Mouse (Mus musculus): Measurements from ENCODE around the gene Taf3.

The Taf3 gene

DNA sequence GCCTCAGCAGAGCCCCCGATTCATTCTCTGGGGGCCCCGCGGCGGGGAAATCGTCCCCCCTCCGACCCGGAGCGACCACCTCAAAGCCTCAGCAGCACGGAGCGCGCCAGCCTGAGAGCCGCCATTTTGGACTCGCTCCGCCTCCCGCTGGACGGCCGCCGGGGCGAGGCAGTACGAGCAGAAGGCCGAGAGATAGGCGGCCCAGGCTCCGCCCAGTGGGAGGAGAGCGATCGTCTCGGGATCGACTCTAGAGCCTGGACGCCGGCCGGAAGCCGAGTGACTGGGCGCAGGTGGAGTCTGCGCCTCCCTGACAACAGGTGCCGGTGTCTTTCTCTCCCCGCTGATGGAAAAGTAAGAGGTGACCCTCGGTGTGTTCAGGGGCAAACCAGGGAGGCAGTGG, at the start of gene Taf3:
TSS of gene Taf3 (minus strand) at position 136 of the 400 bp plus-strand sequence.
- peak; percentile 89 for DNase-seq (ENCODE audit: low read depth)

DNA sequence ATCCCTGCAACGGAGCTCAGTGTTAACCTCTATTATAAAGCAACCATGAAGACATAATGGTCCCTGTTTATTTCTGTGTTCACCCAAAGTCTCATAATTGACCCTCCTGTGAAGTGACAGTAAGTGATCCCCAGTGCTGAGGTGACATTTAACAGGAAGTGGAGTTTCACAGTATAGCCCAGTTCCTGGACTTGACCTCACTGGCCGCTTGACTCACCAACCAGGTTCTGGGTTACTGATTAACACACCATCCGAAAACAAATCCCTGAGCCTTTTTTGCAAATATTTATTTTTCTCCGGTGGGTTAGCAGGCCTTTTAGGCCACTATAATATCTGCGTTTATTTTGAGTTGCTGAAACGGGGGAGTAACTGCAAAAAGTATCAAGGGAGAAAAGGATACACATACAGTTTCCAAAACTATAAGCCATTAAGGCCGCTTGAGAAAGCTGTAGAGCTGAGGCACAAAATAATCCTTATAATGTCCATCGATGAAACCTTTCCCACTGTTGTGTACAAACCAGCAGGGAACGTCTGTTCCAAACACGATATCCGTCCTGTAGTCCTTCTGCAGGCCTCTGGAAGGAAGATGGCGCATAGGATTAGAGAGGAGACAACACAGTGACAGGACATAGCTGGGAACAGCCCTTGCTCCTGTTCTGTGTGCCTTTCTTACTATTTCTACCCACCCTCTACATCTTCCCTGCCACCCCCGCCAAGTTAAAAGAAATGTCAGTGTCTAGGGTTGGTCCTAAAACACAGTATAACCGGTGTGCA, 46.1 kb upstream of the Taf3 start:
- DNase-seq (ENCODE audit: low read depth): no peak

DNA sequence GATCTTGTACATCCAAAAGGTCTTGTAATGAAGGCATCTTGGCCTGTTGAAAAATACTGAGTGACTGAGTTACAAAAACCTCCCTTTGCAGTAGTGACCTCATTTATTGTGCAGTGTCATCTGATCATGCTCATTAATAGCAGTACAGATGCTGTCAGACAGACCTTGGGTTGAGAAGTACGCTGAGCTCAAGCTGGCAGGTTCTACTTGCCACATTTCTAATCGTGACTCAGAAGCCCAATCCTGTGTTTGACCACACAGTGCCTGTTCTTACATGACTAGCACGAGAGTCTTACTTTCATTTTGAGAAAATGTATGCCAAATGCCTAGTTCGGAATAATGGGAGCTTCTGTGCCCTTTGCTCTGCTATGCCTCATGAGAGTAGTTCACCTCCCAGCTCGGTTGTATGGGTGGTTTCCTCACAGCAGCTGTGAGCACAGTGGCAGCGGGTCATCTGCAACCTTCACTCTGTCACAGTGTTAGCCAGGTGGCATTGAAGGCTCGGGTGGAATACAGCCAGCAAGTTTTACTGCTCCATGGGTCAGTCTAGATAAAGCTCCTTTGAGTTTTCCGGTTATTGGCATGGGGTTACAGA, 39.0 kb upstream of the Taf3 start:
- no peak for DNase-seq (ENCODE audit: low read depth)

DNA sequence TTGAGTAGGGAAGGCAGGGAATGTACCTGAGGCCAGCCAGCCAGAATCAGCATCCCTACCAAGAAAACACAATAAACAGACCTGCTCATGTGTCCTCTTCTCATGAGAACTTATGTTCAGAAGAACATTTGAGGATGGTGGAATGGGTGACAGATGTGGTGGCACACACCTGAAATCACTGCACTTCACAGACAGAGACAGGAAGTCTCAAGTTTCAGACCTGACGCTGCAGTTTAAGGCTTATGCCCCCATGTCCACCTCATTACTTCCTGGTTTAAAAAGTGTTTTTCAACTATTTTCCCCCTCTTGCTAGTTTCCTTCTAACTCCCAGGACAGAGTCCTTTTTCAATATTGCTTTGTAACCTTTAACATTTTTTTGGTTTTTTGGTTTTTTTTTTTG, 34.3 kb upstream of the Taf3 start:
- no peak for DNase-seq (ENCODE audit: low read depth)

DNA sequence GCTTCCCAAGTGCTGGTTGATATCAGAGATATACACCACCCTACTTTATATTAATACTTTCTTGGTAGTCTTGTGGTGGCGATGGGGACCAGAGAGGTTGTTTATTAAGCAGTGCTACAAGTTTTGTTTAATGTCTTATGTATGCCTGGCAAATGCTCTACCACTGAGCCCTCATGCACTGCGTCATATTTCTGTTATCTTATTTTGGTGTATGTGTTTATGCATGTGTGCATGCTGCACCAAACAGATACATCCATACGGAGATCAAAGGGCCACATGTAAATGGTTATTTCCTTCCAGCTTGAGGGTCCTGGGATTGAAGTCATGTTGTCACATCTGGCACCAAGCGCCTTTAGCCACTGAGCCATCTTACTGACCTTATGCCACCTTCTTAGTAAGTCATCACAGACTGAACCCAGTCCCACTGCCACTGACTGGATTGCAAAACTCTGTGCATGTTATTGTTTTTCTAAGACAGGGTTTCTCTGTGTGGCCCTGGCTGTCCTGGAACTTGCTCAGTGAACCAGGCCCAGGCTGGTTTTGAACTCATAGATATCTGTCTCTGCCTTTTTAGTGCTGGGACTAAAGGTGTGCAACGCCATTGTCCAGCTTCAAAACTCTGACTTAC, 33.2 kb upstream of the Taf3 start:
- no peak for DNase-seq (ENCODE audit: low read depth)

DNA sequence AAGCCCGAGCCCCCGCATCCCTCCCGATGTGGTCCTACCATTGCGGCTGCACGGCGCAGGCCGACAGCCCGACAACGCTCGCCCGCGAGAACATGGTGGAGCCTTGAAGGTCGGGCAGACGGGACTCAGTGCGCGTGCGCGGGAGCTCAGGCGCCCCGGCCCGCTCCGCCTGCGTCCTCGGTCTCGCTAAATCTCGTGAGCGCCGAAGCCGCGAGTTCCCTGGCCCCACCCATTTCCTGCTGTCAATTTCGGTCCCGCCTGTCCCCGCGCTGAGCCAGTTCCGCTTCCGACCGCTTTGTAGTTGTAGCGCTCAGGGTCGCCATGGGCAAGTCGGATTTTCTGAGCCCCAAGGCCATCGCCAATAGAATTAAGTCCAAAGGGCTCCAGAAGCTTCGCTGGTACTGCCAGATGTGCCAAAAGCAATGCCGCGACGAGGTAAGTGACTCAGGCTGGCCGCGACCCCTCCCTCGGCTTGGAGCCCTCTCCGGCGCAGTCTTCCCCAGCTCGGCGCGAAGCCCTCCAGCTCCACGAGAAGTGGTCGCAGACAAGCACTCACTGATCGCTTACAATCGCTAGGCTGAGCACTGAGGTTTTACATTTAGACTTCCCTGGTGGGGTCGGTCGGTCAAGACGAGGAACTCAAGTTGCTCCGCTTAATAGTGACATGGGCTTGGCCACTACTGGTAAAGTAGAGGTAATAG, 32.1 kb upstream of the Taf3 start, which contains the start of the genes Atp5c1 and Kin:
TSS of gene Atp5c1 (minus strand) at position 201 of the 701 bp plus-strand sequence.
TSS of gene Kin (plus strand) at position 284 of the 701 bp plus-strand sequence.
- DNase-seq (ENCODE audit: low read depth): peak; percentile 93

DNA sequence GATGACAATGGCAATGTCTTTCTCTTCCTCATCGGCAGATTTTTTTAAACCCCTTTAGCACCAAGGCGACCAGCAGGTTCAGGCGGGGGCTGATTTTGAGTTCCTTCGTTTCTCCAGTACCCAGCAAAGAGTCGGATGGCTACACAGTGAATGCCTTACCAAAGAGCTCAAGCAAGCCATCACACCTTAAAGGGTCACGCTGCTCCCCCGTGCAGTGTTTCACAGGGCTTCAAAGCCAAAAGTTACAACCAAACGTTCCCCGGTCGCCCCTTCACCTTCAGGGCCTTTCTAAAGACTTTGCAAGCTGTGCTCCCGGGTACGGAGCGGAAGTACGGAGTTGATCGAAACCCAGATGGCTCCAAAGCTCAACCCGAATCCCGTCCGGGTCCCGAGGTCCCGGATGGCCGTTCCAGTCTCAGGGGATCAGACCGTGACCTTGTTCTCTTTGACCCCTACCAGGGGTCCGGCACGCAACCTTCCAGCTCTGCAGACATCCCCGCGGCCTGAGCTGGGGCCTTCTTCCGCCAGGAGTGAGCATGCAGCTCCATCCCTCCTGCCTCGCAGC, 31.4 kb upstream of the Taf3 start:
- DNase-seq (ENCODE audit: low read depth): no peak

DNA sequence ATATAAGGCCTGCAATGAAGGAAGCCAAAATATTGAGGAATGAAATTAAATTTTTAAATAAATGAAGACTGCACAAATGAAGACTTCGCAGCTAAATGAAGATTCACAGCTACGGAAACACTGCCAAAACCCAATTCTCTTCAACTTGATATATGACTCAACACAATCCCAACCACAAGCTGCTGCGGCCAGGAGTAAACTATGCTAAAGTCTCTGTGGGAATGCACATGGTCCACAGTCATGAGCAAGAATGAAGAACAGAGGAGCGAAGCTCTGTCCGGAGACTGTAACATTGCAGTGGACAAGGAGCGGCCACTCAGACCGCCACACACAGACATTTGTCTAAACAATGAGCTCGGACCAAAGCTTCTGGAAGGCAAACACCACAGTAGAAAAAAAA, 28.3 kb upstream of the Taf3 start:
- no peak for DNase-seq (ENCODE audit: low read depth)

DNA sequence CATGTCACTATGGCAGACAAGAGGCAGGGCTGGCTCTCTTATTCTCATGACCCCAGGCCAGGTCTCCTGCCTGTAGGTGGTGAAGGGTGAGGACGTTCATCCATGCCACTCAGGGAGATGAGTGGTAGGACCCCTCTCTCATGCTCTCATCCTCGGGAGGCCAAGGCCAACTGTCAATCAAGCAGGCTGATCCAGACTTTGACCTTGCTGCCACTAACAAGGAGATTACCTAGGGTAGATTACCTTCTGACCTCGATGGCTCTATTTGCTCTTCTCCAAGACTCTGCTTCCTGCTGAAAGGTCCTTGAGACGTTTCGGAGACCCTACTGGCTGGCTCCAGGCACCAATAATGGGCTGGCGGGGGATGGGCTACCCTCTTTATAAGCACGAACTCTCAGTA, 26.1 kb upstream of the Taf3 start:
- DNase-seq (ENCODE audit: low read depth): no peak

DNA sequence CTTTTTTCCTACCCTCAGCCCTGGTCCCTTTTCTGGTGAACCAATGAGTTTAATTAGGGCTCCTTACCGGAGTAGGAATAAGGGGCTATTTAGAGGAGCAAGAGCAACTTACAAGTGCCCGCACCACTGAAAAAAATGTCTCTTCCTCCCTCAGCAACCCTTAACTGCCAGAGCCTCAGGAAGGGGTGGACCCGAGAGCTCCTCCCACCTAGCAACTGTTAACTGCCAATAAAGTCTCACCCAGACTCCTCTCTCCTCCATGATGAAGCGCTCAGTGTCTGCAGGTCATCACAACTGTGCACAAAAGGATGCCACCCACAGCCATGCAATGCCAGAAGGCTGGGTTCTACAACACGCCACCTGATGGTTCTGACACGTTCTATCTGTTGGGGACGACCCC, 23.4 kb upstream of the Taf3 start:
- DNase-seq (ENCODE audit: low read depth): no peak

DNA sequence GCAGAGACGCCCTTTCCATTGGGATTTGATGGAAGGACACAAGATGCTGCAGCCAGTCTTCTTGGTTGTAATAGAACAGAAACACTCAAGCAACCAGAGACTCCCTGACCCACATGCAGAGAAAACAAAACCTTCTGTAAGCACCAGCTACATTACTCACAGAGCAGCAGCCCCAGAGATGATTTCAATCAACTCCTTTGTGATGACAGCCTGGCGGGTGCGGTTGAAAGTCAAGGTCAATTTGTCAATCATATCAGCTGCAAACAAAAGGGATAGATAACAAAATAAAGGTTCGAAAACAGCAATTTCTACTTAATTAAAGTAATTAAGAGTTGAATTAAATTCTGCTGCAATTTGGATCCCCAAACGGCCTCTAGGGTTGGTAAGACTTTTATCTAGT, 10.4 kb upstream of the Taf3 start:
- DNase-seq (ENCODE audit: low read depth): no peak

DNA sequence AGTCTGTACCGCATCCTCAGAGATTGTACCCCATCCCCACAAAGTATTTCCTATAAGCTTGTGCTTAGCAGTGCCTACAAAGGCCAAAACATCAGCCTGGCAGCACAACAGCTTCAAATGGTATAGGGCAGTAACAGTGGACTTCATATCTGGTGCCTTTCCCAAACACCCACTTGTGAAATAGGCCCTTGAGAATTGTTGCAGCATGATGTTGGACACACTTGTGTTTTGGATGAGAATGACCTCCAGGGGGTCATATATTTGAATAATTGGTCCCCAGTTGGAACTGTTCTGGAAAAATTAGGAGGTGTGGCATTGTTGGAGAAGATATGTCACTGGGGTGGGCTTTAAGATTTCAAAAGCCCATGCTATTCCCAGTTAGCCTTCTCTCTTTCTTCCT, 3.6 kb upstream of the Taf3 start:
- no peak for DNase-seq (ENCODE audit: low read depth)

DNA sequence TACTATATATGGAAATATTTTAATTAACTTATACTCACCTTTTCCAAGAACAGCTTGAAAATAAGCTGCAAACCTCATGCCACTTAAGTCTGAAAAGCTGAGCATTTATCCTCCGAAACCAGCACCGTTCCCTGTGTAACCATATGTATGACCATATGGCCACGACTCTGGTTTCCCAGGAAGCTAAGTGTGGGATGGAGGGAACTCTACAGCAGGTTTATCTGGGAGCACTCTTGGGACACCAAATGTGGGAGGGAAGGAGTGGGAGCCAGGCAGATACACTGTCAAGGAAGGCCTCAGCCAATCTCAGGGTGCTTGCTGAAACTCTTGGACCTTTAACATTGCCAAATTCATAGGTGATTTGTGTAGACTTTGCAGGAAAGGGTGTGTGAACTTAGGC, 2.5 kb upstream of the Taf3 start:
- no peak for DNase-seq (ENCODE audit: low read depth)

DNA sequence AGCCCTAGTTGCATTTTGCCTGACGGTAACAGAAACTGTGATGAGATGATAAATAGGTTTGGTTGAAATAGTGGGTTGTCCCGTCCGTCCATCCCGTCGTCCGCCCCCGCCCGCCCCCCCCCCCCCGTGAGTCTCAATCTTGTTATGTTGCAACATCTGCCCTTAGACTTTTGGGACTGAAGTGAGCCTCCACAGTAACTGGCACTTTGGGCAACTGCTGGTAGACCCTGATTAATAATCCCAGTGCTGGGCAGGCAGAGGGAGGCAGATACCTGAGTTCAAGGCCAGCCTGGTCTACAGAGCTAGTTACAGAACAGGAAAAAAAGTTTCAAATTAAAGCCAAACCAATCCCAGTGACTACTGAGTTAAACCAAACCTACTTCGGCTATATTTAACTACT, 1.1 kb upstream of the Taf3 start:
- DNase-seq (ENCODE audit: low read depth): no peak

DNA sequence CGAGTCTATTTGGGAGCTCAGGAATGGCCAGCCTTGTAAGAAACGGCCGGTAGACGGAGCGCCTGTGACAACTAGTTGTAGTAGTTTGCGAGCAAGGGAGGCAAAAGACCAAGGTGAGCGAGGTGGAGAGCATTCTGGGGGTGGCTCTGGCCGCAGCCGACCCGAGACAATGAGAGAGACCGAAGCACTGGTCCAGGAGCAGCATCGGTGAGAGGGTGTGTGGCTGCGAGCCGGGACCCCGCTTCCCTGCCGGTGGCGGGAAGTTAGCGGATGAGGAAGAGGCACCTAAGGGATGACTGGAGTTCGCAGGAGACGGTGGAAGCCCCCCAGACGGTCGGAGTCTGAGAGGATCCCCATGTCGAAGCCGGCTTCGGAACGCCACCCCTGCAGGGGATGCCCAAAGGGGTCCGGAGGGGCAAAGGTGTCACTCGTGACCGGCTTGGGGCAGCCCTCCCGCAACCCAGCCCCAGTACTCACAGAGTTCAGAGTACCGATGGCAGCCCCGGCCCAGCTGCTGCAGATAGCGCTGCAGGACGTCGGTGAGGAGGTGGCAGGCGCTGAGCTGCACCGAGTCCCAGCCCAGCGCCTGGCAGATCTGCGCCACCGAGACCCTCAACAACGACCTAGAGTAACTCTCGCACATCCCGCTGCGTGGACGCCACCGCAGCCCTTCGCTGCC, 499 bp downstream of the Taf3 start:
- DNase-seq (ENCODE audit: low read depth): no peak

DNA sequence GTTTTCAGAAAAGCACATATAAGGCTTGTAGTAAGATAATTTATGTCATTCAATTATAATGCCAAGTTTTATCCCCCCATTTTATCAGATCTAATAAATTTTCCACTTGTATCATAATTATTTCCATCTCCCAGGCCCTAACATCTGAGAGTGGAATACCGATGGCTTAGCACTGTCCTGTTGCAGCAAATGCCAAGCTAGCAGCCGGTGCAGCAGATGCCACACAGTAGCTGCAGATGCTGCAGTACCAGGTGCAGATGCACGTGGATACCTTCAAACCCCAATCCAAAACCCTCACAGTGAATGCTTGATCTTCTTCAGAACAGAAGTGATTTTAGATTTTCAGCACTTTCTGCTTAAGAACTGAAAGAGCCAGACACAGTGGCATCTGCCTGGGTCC, 13.4 kb downstream of the Taf3 start:
- no peak for DNase-seq (ENCODE audit: low read depth)

DNA sequence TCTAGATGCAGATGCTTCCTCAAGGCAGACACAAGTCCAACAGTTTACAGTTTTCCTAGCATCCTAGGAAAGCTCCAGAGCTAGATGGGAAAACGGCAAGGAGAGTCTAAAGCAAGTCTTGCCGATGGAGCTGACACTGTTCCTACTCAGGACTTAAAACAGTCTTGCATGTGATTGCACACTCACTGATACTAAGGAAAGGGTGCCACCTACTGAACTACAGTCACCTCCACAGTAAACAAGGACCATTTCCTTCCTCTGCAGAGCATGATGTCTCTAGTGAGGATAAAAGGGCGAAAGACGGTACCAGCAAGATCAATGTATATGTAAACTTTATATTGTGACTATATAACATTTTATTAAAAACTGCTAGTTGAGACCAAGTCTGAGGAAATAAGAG, 14.7 kb downstream of the Taf3 start:
- DNase-seq (ENCODE audit: low read depth): no peak

DNA sequence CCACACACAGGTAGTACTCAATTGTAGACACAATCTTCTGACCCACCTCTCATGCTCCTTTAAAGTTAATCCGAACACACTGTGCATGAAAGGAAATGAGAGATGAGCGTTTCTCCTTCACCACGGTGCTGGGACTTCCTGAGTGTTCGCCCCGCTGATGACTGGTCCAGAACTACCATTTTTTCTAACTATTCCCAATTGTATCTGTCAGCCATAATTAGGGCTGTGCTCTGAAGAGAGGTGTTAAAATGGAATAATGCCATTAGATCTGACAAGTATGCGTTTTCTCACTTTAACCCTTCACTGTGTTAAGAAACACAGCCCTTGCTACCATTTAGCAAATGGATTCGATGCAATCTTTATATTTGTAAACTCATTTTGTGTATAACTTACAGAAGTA, 18.6 kb downstream of the Taf3 start:
- DNase-seq (ENCODE audit: low read depth): no peak

DNA sequence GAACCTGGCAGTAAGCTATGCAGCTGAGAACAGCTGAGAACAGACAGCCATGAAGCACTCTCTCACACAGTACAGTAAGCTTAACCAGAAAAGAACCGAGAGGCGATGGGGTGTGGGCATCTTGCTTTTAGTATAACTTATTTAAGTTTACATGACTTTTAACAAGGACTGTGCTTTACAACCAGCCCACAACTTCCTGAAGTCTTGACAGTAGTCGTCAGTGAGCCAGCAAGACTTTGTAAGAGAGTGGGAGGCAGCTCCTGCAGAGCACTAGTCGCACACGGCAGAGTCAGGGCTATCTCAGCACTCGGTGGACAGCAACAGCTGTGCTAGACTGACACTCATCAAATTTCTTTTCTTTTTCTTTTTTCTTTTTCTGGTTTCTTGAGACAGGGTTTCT, 24.1 kb downstream of the Taf3 start:
- DNase-seq (ENCODE audit: low read depth): no peak

DNA sequence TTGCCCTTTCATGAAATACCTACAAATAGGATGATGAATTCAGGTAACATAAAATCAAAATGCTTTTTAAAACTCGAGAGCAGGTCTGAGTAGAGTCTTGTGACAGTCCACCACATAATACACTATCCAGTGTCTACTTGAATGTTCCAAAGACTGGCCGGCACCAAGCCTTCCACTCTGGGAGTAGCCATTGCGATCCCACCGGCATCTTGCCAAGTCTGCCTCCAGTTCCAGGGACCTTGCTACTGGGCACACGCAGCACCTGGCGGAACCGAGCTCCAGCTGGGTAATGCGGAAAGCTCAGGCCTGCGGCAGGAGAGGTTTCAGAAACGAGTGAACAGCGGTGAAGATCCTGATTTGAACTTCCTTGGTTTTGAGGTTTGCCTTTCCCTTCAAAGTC, 27.1 kb downstream of the Taf3 start:
- no peak for DNase-seq (ENCODE audit: low read depth)

DNA sequence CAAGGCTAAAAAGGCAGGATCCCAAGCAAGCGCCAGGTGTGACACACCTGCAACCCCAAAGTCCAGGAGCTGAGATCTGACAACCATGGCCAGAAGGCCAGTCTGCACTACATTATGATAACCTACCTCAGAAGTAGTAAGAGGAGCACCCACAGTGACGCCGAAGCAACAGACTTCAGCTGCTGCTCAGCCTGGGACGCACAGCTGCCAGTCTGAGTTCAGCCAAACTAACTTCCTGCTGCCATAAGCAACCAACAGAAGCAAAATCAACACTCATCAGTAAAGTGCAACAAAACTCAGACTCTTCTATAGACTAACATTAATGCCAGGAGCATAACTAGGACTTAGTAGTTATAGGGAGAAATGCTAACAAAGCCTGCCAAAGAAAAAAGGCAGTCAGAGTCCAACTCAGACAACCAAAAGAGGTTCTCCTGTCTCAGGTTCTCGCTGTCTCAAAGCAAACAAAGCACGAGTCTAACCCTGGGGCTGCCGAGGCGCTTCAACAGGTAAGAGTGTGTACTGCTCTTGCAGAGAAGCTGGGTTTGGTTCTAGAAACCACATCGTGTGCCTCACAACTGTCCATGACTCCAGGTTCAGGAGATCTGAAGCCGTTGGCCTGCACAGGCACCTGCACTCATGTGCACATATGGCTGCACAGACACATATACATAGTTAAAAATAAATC, 33.3 kb downstream of the Taf3 start:
- DNase-seq (ENCODE audit: low read depth): no peak
